Mouse (Mus musculus) midbrain, embryonic 14.5 days (tissue): ENCODE results near the gene Pdia6. TPM values are rescaled to one million over a fixed set of nuclear protein-coding genes. Genes with fewer than 3 reads are reported as not detected.
A peak's percentile ranks its signal among the peaks of the same experiment; 100 is the strongest.

Source experiments
- ATAC-seq: fragments of 200-750 bp; cut with Nextera tagmentation; 2 replicates; pipeline ENCODE4 v1.8.0; 2017; ENCODE audit warnings: moderate number of reproducible peaks, moderate library complexity; ENCODE audit not compliant: low FRiP score, low TSS enrichment
- DNase-seq: peaks from one replicate; pipeline ENCODE4 v3.0.0-alpha.2; 2015
- H3K27ac ChIP-seq: fragments of 300-500 bp; sonication (generic); replicated peaks from 2 replicates; pipeline ENCODE4 v1.5.1; 2014; ENCODE audit warnings: mild to moderate bottlenecking, low read depth, low read length, moderate library complexity
- H3K27me3 ChIP-seq: fragments of 300-500 bp; sonication (generic); 2 replicates; pipeline ENCODE4 v1.6.1; 2014; ENCODE audit warnings: low read length, control low read depth, mixed read lengths; ENCODE audit not compliant: control insufficient read depth, insufficient read depth
- H3K36me3 ChIP-seq: fragments of 300-500 bp; sonication (generic); 2 replicates; pipeline ENCODE4 v1.6.1; 2014; ENCODE audit warnings: low read length, control low read depth; ENCODE audit not compliant: control insufficient read depth, insufficient read depth
- H3K4me1 ChIP-seq: fragments of 300-500 bp; sonication (generic); 2 replicates; pipeline ENCODE4 v1.6.1; 2014; ENCODE audit warnings: mild to moderate bottlenecking, antibody characterized with exemption, low read length, control low read depth; ENCODE audit not compliant: control insufficient read depth, insufficient read depth
- H3K4me2 ChIP-seq: fragments of 300-500 bp; sonication (generic); 2 replicates; pipeline ENCODE4 v1.6.1; 2014; ENCODE audit warnings: mild to moderate bottlenecking, low read length, moderate library complexity
- H3K4me3 ChIP-seq: fragments of 300-500 bp; sonication (generic); replicated peaks from 2 replicates; pipeline ENCODE4 v1.5.1; 2014; ENCODE audit warnings: low read depth, low read length
- H3K9ac ChIP-seq: fragments of 300-500 bp; sonication (generic); replicated peaks from 2 replicates; pipeline ENCODE4 v1.6.1; 2014; ENCODE audit warnings: mild to moderate bottlenecking, low read length, moderate library complexity
- H3K9me3 ChIP-seq: fragments of 300-500 bp; sonication (generic); 2 replicates; pipeline ENCODE4 v1.6.1; 2016; ENCODE audit warnings: low read length, control low read depth, mixed read lengths; ENCODE audit not compliant: control insufficient read depth
- WGBS: fragments of 180-500 bp; shearing (Covaris S2); extraction: QIAGEN DNeasy Blood & Tissue Kit; methylation state at CpG from one replicate; pipeline ENCODE4 v1.1.7; 2014; 5-methylcytosine and 5-hydroxymethylcytosine counted together
- polyA plus RNA-seq: library from polyadenylated mRNA; unstranded; fragments of >200 nt; fragmentation: Nextera tagmentation; extraction: Ambion mirVana; gene quantifications from 2 replicates; pipeline ENCODE4 v1.2.1, GENCODE M21; 2014

The Pdia6 gene
- polyA plus RNA-seq, 1 experiment from 2014 or later, result 282 TPM

- H3K9me3 ChIP-seq, result no peaks in the 10 kb centered on the region
- no peaks in the 10 kb centered on the region for H3K27me3 ChIP-seq
- no peak overlapping the region for H3K9ac ChIP-seq
- peaks cover 21% of the 10 kb centered on the region for H3K4me1 ChIP-seq
- DNase-seq (peak; percentile 49), ATAC-seq (no peak)
- H3K4me3 ChIP-seq, result no peak overlapping the region
- WGBS, result 59% methylated on average over 1 of the region's 1 CpGs
- peaks cover 72% of the 10 kb centered on the region for H3K36me3 ChIP-seq
- H3K27ac ChIP-seq, result no peak overlapping the region
- no peak overlapping the region for H3K4me2 ChIP-seq
These were observed 4.9 kb downstream of the Pdia6 start for GRCm38 (mm10) chr12:17271272-17271671.

GRCm38 (mm10) chr12:17273841-17274240, 7.5 kb downstream of the Pdia6 start:
- DNase-seq (no peak), ATAC-seq (no peak)
- no peak overlapping the region for H3K9ac ChIP-seq
- no peak overlapping the region for H3K4me3 ChIP-seq
- 60% methylated on average over 7 of the region's 7 CpGs for WGBS
- no peaks in the 10 kb centered on the region for H3K9me3 ChIP-seq
- H3K27me3 ChIP-seq, result no peaks in the 10 kb centered on the region
- H3K27ac ChIP-seq, result no peak overlapping the region
- H3K4me2 ChIP-seq, result no peak overlapping the region
- peaks cover 5% of the 10 kb centered on the region for H3K4me1 ChIP-seq
- peaks cover 92% of the 10 kb centered on the region for H3K36me3 ChIP-seq

- H3K36me3 ChIP-seq, result peaks cover 26% of the 10 kb centered on the region
- no peak overlapping the region for H3K4me3 ChIP-seq
- no peak overlapping the region for H3K4me2 ChIP-seq
- DNase-seq (no peak), ATAC-seq (no peak)
- H3K4me1 ChIP-seq, result no peaks in the 10 kb centered on the region
- H3K27me3 ChIP-seq, result no peaks in the 10 kb centered on the region
- no peak overlapping the region for H3K27ac ChIP-seq
- 74% methylated on average over 4 of the region's 4 CpGs for WGBS
- H3K9me3 ChIP-seq, result no peaks in the 10 kb centered on the region
- H3K9ac ChIP-seq, result no peak overlapping the region
These were observed 22.2 kb downstream of the Pdia6 start for GRCm38 (mm10) chr12:17288496-17288895.

GRCm38 (mm10) chr12:17289060-17289459, 22.7 kb downstream of the Pdia6 start:
- H3K4me2 ChIP-seq, result no peak overlapping the region

GRCm38 (mm10) chr12:17289913-17290312, 23.6 kb downstream of the Pdia6 start:
- Histone ChIP-seq H3K4me3 (no peak overlapping the region), H3K9me3 (no peaks in the 10 kb centered on the region), H3K27me3 (no peaks in the 10 kb centered on the region), H3K9ac (no peak overlapping the region), H3K4me2 (no peak overlapping the region), H3K4me1 (no peaks in the 10 kb centered on the region), H3K36me3 (peaks cover 12% of the 10 kb centered on the region), H3K27ac (no peak overlapping the region)
- WGBS, result 86% methylated on average over 2 of the region's 2 CpGs
- DNase-seq (no peak), ATAC-seq (no peak)

More at GRCm38 (mm10) chr12:17289060-17289459, 22.7 kb downstream of the Pdia6 start:
- WGBS, result 82% methylated on average over 2 of the region's 2 CpGs
- peaks cover 20% of the 10 kb centered on the region for H3K36me3 ChIP-seq
- H3K4me1 ChIP-seq, result no peaks in the 10 kb centered on the region
- H3K27me3 ChIP-seq, result no peaks in the 10 kb centered on the region
- no peaks in the 10 kb centered on the region for H3K9me3 ChIP-seq
- ATAC-seq (no peak), DNase-seq (no peak)
- H3K4me3 ChIP-seq, result no peak overlapping the region
- H3K27ac ChIP-seq, result no peak overlapping the region
- no peak overlapping the region for H3K9ac ChIP-seq

- no peak for ATAC-seq
- WGBS, result 74% methylated on average over 4 of the region's 4 CpGs
These were observed 24.2 kb downstream of the Pdia6 start for GRCm38 (mm10) chr12:17290569-17290968.

GRCm38 (mm10) chr12:17296899-17297298, 30.6 kb downstream of the Pdia6 start:
- Histone ChIP-seq H3K36me3 (no peaks in the 10 kb centered on the region), H3K4me1 (no peaks in the 10 kb centered on the region), H3K4me3 (no peak overlapping the region), H3K27ac (no peak overlapping the region), H3K4me2 (no peak overlapping the region), H3K27me3 (no peaks in the 10 kb centered on the region), H3K9ac (no peak overlapping the region), H3K9me3 (no peaks in the 10 kb centered on the region)
- ATAC-seq (no peak), DNase-seq (no peak)
- WGBS, result 83% methylated on average over 2 of the region's 2 CpGs

More at GRCm38 (mm10) chr12:17290569-17290968, 24.2 kb downstream of the Pdia6 start:
- no peak for DNase-seq
- Histone ChIP-seq H3K9me3 (no peaks in the 10 kb centered on the region), H3K36me3 (peaks cover 6% of the 10 kb centered on the region; the same call in 1 of the 2 replicates), H3K4me2 (no peak overlapping the region), H3K4me1 (no peaks in the 10 kb centered on the region), H3K27me3 (no peaks in the 10 kb centered on the region), H3K9ac (no peak overlapping the region), H3K4me3 (no peak overlapping the region), H3K27ac (no peak overlapping the region)

- no peak overlapping the region for H3K4me2 ChIP-seq
- no peaks in the 10 kb centered on the region for H3K27me3 ChIP-seq
- no peaks in the 10 kb centered on the region for H3K4me1 ChIP-seq
- no peak overlapping the region for H3K27ac ChIP-seq
- H3K9me3 ChIP-seq, result no peaks in the 10 kb centered on the region
- no peak for ATAC-seq
- 97% methylated on average over 1 of the region's 1 CpGs for WGBS
- DNase-seq, result no peak
- no peak overlapping the region for H3K4me3 ChIP-seq
- H3K9ac ChIP-seq, result no peak overlapping the region
- H3K36me3 ChIP-seq, result no peaks in the 10 kb centered on the region
These were observed 33.6 kb downstream of the Pdia6 start for GRCm38 (mm10) chr12:17299902-17300301.

- no peak overlapping the region for H3K4me3 ChIP-seq
- no peaks in the 10 kb centered on the region for H3K9me3 ChIP-seq
- DNase-seq, result no peak
- no peak for ATAC-seq
- no peak overlapping the region for H3K27ac ChIP-seq
- H3K27me3 ChIP-seq, result no peaks in the 10 kb centered on the region
- no peak overlapping the region for H3K9ac ChIP-seq
- no peaks in the 10 kb centered on the region for H3K4me1 ChIP-seq
- H3K4me2 ChIP-seq, result no peak overlapping the region
- WGBS, result 90% methylated on average over 7 of the region's 7 CpGs
- no peaks in the 10 kb centered on the region for H3K36me3 ChIP-seq
These were observed 39.1 kb downstream of the Pdia6 start for GRCm38 (mm10) chr12:17305445-17305844.
